Mouse (Mus musculus): ENCODE measurements at regions not wholly inside any gene's neighbourhood (a gene's known extent, or its start where the extent isn't known, plus 50 kb on each side); places are given as distances from the start of the nearest gene placed in this dataset.

DNA sequence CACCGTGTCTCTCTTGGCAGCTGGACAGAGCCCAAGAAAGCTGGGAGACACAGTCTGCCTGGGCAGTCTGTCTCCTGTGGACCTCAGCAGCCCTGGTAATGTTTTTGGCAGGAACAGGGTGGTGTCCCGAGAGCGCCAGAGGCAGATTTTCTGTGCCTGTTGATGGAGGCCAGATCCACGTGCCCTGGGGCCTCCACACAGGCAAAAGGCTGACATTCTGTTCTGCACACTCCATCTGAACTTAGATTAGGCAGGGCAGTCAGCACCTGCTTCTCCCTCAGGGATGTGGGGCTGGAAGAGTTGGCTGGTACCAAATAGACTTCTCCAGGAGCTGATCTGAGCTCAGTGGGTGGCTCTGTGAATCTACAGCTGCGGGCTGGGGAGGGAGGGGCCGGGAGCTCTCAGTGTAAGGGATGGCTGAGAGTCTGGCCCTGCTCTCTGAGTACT is 83.8 kb downstream of the Gadd45g start:
- no peak for DNase-seq (ENCODE audit: low spot score)

DNA sequence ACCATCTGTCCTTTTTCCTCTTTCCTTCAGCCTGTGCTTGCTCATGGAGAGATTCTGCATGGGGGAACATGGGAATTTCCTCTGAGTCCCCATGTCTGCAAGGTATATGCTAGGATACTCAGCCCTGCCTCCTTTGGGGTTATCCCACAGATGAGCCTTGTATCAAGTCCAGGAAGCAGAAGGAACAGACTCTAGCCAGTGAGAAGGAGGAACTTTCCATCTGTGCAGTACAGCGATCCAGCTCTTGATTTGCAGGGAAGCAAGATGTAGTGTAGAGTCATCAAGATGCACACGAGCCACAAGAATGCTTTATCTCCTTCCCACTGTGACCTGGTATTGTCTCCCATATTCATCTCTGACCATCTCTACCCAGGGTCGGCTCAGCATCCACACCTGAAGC is 84.5 kb downstream of the Gadd45g start:
- no peak for DNase-seq (ENCODE audit: low spot score)

DNA sequence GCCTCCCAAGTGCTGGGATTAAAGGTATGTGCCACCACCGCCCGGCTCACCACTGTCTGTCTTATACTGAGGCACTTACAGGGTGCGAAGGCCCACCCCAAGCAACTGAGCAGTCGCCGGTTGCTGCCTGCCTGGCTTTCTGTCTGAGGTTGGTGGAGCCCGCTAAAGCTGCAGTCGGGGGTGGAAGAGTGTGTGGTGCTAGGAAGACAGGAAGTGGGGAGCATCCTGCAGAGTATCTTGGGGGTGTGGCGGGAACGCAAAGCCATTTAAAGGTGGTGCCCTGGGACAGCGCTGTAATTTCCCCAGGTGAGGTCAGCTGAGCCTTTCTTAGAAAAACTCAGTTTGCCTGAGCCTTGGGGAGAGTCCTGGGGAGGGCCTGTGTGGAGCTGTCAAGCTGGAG is 89.3 kb downstream of the Gadd45g start:
- no peak for DNase-seq (ENCODE audit: low spot score)

DNA sequence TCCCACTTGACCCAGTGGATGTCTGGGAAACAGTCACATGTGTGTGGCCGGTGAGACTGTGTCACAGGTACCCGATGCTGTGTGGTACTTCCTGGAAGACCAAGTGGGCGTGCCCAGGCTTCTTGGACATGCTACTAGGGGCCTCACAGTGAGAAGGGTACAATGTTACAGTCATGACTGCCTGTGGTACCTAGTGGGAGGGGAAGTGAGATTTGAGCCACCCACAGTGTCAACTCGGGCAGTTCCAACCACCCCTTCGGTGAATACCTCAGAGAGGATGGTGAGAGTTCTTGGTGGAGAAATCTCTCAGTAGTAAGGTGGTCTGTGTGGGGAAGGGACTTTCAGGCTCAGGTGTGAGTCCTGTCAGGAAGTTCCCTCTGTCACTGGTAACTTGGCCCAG is 90.0 kb downstream of the Gadd45g start:
- no peak for DNase-seq (ENCODE audit: low spot score)

DNA sequence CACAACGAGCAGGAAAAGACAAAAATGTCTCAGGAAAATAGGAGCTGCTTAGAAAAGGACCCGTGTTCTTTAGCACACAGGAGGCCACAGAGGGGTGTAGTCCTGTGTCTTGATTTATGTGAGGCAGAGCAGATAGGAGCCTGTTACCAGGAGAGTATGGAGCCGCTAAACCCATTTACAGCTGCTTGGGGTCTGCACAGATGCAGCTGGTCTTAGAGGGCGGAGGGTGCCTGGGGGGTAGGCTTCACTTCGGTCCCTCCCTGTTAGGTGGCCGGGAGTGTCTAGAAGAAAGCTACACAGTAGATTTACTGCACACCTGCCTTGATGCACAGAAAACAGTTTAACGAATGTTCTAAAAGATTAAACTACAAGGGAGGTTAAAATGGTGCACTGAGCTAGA is 91.4 kb downstream of the Gadd45g start:
- DNase-seq (ENCODE audit: low spot score): no peak

DNA sequence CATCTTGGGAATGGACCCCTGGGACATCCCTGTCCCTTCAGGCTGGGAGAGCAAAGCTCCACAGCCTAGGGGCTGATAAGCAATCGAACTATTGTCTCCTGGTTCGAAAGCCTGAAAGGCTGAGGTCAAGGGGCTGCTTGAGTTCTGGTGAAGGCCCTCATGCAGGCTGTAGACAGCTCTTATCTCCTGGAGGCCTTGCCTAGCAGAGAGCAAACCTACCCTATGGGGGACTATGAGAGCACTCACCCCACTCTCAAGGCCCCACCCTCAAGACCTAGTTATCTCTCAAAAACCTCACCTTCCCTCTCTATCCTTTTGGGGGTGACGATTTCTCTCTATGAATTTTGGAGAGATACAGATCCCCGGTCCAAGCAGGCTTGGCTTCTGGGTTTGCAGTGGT is 92.8 kb downstream of the Gadd45g start:
- DNase-seq (ENCODE audit: low spot score): no peak

DNA sequence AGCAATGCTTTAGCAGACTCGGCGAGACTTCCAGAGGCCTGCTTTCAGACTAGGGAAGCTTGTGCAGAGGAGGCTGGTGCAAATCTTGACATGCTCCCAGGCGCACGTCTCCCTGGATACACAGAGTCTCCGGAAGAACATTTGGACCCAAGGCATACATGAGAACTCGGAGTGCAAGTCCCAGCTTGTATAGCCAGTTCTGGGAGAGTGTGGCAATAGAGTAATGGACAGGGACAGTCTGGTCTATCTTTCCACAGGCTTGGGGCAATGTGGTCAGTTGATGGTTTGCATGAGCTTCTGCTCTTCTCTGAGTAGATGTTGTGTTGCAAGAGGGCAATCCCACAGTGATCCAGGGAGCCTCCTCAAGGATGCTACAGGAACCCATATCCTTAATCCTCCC is 93.2 kb downstream of the Gadd45g start:
- DNase-seq (ENCODE audit: low spot score): no peak

DNA sequence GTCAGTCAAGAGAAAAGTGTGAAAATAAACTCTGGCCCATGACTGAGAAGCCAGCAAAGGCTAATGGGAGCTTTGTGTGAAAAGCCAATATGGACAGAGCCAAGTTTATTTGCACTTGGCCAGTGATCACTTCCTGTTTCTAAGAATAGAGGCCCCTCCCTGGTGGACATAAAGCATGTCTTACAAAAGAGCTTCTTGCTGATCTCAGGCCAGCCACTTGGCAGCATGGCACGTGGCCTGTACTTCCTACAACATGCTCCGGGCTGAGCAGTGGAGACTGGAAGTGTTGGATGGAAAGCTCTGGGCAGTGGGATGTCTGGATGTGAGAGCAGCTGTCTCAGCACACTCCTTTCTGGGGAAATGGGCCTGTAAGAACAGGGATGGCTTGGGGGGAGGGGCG is 99.7 kb downstream of the Gadd45g start:
- no peak for DNase-seq (ENCODE audit: low spot score)

DNA sequence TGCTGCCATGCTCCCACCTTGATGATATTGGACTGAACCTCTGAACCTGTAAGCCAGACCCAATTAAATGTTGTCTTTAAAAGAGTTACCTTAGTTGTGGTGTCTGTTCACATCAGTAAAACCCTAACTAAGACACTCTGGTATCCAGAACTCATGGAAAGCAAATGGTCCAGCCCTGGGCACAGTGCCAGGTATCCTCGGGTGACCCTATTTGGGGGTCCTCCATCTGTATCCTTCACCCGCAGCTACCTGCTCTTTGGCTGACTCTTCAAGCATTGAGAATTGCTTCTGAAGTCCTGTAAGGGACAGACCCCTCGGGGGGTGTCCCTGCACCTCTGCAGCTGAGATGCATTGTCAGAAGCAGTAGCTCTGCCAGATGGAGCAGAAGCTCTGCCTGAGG is 102.4 kb downstream of the Gadd45g start:
- DNase-seq (ENCODE audit: low spot score): no peak

DNA sequence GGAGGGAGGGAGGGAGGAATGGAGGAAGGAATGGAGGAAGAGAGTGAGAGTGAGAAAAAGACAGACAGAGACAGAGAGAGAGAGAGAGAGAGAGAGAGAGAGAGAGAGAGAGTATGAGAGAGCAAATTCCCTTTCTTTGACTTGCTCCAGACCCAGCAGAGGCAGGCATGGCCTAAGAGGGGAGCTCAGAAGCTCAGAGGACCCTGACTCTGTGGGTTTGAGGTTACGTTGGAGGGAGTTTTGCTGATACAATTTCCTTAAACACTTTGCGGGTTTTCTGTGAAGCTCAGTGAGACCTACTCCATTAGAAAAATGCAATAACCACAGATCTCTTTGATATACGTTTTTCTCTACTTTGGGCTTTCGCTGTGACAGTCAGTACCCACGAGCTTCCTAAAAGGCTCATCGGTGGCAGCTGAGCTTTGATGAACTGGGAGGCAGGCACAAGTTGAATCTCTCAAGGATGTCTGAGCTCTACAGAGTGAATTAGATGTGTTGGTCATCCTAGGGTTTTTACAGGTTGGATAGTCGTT is 105.1 kb downstream of the Gadd45g start:
- no peak for DNase-seq (ENCODE audit: low spot score)

DNA sequence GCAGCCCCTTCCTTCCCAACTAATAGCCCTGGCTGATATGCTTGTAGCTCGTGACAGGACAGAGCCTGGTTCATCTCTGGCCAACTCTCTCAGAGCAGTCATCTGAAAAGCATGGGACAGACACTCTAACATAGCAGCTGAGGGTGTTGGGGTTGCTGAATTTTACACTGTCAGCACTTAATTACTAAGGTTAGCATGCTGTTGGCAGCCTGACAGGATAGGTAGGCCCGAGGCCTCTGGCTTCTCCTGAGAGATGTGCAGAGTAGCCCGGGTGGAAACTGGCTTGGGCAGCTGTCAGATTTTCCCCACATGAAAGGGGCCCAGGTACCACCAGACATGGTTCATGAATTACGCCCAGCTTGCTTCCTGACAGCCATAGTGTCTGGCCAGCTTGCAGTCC is 106.6 kb downstream of the Gadd45g start:
- no peak for DNase-seq (ENCODE audit: low spot score)

DNA sequence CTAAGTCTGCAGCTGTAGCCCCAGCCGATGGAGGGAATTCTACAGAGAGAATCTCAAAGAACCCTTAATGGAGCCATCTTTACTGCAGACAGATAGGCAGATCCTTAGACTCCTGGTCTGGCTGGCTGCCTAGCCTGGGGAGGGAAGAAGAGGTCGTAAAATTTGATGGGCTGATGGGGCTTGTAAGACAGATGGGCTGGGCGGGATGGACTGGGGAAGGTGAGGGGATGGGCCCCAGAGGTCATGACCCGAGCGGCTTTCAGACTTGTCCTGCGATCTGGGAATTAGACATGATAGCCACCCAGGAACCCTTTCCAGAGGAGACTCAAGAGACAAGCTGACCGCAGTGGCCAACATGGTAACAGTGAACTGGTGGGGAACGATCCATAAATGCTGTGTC is 107.1 kb downstream of the Gadd45g start:
- peak; percentile 52 for DNase-seq (ENCODE audit: low spot score)

DNA sequence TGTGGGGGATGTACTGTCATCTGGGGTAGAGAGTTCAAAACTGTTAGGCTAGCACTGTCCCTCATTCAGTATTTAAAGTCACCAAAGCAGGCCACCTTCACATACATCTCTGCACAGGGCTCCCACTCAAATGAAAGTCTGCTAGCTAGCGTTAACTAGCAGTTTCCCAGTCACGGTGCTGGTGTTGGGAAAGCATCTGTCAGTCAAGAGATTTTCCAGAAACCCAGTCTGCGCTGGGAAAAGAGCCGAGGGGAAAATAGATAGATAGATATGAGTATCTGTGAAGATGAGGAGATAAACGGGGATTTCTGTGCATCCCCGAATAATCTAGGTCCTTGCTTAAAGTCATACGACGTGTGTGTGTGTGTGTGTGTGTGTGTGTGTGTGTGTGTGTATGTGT is 110.6 kb downstream of the Gadd45g start:
- no peak for DNase-seq (ENCODE audit: low spot score)

DNA sequence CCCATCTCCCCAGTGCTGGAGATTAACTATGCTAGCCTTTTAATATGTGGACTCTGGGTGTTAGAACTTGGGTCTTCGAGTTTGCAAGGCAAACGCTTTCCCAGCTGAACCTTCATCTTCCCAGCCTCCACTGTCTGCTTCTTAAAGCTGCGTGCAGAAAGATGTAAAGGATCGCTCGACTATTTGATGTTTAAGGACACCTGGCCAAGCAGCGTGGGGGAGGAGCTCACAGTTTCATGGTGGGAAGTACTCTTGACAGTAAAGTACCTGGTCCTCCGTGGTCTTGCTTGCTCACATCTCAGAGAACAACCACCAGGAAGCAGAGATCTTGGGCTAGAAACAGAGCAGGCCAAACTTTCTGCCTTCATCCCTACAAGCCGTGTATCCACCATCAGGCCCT is 113.1 kb downstream of the Gadd45g start:
- no peak for DNase-seq (ENCODE audit: low spot score)

DNA sequence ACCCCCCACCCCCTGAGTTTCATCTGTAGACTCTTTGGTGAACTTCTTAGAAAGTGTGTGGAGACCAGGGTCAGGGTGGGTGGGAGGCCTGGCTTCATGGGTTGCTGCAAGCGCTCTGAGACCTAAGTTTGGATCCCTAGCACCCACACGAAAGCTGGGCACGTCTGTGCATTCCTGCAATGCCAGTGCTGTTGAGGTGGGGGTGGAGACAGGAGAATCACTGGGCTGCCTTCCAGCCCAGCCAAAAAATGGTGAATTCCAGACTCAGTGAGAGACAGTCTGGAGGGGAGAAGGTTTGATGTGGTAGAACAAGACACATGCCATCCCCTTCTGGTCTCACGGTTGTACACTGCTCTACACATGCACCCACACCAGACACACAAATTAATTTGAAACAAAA is 113.8 kb downstream of the Gadd45g start:
- no peak for DNase-seq (ENCODE audit: low spot score)

DNA sequence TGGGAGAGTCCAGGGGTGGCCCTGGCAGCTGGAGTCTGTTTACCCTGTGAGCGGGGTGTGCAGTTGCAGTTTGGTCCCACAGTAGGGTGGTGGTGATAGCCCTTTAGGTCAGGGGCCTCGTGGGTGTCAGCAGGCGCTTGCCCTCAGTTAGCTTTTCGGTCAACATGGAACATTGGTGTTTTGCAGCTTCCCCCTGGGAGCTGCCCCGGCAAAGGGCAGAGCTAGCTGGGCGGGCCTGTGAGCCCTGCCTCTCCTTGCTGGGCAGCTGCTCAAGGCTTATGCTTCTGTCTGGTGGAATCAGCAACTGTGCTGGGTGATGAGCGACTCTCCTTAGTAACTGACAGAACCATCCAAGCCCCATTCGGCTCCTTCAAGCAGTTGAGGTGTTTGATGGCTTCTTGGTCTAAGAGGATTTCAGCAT is 115.7 kb downstream of the Gadd45g start:
- no peak for DNase-seq (ENCODE audit: low spot score)

DNA sequence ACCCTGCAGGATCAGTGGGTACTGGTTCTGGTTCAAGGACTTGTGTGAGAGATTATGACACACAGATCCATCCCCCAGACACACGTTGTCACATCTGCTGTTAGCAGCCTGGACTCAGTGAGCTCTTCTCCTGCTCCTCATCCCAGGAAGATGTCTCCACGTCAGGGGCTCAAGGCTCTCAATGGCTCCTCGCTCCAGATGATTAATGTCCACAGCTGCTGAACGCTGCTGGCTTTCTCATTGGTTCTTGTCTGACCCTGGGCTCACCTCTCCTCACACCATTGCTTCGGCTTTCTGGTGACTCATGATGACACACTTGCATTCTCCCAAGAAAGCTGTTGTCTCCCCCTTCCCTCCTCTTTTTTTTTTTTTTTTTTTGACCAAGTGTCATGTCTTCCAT is 116.2 kb downstream of the Gadd45g start:
- peak; percentile 72 for DNase-seq (ENCODE audit: low spot score)

DNA sequence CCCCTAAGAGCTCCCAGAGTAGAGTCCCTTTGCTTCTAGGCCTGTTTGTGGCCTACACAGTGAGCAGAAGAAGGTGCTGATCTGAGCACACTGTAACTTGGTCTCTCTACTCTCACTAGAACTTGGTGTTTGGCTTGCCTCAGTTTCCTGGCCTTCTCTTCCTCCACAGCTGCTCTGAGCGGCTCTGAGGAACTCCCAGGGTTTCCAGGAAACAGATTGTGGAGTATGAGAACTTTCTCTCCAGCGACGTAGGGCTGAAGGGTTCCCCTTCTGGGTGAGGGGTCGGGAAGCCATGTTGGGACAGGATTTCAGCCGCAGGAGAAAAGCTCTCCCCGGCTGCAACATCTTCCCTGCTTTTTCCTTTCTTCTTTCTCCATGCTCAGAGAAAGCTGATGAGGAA is 117.5 kb downstream of the Gadd45g start:
- no peak for DNase-seq (ENCODE audit: low spot score)

DNA sequence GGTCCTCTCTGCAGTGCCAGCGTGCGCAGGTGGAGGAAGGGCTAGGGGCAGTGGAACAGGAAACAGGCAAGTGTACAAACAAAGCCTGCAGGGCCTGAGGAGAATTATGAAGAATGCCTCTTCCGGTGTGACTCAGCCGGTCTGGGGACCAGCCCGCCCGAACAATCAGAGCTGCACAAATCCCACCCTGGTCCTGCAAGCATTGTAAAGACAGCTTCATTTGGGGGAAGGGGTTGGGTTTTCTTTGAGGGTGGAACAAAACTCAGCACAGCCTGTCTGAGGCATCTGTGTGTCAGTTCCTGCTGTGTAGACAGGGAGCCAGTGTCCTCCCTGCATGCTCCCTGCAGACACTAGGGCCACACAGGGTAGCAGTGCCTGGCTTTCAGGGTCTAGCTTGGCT is 117.9 kb downstream of the Gadd45g start:
- DNase-seq (ENCODE audit: low spot score): no peak

DNA sequence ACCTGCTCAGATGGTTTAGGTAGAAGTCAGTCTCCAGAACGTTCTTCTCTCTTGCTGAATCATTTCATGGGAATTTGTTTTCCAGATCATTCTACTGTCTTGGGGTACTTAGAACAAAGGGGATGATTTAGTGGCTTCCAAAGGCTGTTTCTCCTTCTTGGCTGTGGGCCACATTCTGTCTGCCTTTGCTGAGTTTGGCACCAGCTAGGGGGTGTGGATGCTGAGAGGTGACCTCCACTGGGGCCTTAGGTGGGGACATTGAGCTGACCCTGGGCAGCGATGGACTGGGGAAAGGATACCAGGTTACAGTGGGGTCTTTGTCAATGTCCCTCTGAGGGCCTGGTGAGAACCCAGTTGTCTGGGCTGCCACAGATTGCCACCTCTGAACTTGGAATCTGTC is 118.4 kb downstream of the Gadd45g start:
- DNase-seq (ENCODE audit: low spot score): no peak

DNA sequence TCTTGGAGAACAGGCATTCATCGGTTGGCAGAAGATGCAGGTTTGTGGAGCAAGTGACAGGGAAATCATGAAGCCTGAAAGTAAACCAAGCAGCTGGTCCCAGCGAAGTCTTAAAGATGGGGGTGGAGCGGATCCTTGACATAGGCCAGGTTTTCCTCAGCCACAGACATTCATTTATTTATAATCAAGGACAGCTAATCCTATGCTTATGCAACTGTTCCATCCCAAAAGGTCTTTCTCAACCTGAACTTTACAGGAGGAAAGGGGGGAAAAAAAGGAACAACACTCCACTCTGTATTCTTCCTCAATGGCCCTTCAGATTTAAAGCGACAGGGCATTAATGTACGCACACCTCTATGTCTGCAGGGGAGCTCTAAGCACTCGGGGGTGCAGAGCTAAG is 121.6 kb downstream of the Gadd45g start:
- no peak for DNase-seq (ENCODE audit: low spot score)

DNA sequence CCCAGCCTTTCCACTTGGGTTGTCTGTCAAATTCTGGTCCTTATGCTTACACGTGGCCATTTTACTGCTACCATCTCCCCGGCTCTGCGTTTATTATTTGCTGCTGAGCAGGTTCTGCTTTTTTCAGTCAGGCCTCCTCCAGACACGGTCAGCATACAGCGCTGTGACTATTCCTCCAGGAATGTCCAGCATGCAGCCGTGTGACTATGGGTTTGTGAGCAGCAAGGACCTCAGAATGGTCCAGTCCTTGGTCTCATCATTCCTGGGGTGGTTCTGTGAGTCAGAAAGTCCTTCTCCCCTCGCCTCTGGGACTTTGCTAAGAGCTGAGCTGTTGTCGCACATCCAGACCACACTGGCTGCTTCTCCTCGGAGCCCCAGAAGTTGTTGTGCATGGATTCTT is 122.3 kb downstream of the Gadd45g start:
- no peak for DNase-seq (ENCODE audit: low spot score)

DNA sequence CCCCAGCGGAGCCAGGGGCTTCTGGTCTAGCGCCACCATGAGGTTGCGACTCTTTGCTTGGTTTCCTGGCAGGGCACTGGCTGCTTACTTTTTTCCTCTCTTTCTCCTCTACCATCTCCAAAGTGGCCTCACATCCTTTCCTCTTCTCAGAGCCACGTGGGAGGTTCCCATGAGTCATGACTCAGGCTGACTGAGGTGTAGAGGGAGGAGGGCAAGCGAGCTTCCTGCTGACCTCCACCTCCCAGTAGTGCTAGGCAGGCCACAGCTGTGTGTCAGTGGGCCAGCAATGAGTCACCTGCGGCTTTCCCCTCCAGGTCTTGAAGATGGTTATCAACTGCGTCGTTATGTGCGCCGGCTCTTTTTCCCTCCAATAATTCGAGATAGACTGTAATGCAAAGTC is 123.6 kb downstream of the Gadd45g start:
- DNase-seq (ENCODE audit: low spot score): no peak

DNA sequence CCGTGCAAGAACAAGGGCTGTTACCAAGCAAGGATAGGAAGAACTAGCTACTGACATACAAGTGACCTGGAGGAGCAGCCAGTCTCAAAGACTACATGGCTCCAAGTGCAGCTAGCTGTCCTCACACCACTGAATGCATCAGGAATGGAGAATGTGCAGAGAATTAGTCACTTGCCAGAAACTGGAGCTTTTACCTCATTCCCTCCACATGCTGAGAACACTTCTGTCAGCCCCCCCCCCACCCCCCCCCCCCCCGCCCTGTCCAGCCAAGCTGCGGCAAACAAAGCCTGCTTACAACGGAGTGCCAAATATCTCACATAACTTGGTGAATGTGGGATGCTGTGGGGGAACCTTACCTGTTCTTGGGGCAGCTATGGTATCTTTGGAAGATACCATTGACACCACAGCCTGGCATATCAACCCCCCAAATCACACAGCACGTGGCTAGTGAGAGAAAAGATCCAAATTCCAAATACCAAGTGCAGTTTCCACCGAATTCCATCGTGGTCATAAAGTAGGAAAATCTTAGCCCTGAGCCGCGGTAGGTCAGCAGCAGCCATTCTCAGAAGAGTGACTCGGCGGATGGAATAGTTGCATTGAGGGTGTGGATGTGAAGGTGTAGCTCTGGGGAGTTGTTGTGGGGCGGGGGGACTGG is 126.3 kb downstream of the Gadd45g start:
- DNase-seq (ENCODE audit: low spot score): no peak

DNA sequence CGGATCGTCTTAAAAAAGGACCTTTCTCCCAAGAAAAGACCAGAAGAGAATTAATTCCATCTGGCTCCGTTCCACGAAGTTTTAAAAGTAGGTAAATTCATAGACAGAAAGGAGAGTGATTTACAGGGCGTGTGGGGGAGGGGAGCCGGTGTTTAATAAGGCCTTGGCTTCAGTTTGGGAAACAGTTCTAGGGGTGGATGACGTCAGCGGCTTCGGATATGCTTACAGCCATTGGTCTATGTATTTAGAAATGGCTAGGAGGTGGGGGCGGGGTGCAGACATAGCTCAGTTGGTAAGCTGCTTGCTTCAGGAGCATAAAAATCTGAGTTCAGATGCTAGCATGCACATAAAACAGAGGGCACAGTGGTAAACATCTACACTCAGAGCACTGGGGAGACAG is 127.0 kb downstream of the Gadd45g start:
- DNase-seq (ENCODE audit: low spot score): no peak
